Mouse (Mus musculus): ENCODE data around the gene Gh.

DNA sequence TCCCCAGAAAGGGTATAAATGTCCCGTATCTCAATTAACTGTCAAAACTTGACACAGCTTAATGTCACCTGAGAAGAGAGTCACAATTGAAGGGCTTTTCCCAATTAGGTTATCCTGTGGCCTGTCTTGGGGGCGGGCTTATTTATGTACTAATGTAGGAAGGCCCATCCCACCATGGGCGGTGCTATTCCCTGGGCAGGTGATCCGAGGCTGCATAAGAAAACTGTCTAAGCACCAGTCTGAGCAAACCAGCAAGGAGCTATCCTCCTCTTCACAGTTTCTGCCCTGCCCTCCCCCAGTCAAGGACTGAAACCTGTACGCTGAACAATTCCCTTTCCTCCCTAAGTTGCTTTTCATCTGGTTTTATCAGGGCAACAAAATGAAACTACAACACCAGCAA lies 11.3 kb downstream of the Gh start:
- TF ChIP-seq CTCF (IDR thresholded peaks at IDR 0.05; ENCODE audit: low read depth) (no peak), EP300 (IDR thresholded peaks at IDR 0.05; ENCODE audit: low read depth) (no peak)
